Mouse (Mus musculus): ENCODE measurements around the gene Olfr1395. TPM values are rescaled to one million over a fixed set of nuclear protein-coding genes. Genes with fewer than 3 reads are reported as not detected.

The Olfr1395 gene
- not detected in 2 replicates for polyA plus RNA-seq (2016; fragmentation: Nextera tagmentation; extraction: Ambion mirVana)

DNA sequence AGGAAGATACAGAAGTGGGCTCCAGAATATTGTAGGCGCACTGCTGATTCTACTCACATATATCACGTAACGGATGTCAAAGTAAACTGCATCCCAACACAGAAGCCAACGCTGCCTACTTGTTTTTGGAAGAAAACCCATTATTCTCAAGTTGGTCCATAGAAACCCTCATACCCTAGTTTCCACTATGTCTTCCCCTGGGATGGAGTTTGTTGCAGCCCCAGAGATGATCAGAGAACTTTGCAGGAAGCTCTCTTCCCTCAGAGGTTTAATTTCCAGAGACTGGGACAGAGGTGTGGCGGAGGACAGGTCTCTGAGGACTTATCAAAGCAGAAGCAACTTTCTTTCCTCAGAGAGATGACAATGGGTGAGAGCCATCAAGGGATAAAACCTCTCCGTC lies at the start of gene Olfr1395:
TSS of gene Olfr1395 (plus strand) at position 301 of the 400 bp plus-strand sequence.
- Histone ChIP-seq H3K9me3 (replicated peaks) (no peaks in the 10 kb centered on the region), H3K4me1 (replicated peaks) (no peaks in the 10 kb centered on the region), H3K27me3 (replicated peaks) (no peaks in the 10 kb centered on the region), H3K4me3 (no peak within 1 kb of the TSS), H3K36me3 (no peaks in the 10 kb centered on the region), H3K4me2 (no peak within 1 kb of the TSS), H3K9ac (no peak within 1 kb of the TSS), H3K27ac (ENCODE audit: poor library complexity, severe bottlenecking) (no peak within 1 kb of the TSS)
- WGBS = 80% methylated on average over 6 of the region's 6 CpGs
- ATAC-seq (ENCODE audit: insufficient number of reproducible peaks, low FRiP score) = no peak

DNA sequence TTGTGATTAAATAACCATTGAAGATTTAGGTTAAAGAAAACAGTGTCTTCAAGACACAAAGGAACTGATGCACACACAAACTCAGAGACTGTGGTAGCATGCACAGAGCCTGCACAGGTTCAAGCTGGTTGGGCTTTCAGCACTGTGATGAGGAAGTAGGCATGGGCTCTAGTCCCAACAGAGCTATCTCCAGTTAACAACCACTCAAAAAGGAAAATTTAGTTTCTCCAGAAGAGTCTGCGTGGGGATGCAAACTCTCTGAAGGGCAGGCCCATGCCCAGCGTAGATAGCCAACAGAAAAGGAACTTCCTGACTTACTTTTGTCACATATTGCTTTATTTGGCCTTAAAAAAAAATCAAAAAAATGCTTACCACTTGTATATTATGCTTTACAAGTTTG lies 49.3 kb upstream of the Olfr1395 start:
- no peaks in the 10 kb centered on the region for H3K27me3 ChIP-seq (replicated peaks)
- no peaks in the 10 kb centered on the region for H3K36me3 ChIP-seq
- no peak overlapping the region for H3K4me3 ChIP-seq
- H3K27ac ChIP-seq (ENCODE audit: poor library complexity, severe bottlenecking) = no peak overlapping the region
- 0 out of 2 replicates have a peak, but pooled peaks cover 6% of the 10 kb centered on the region for H3K4me1 ChIP-seq (replicated peaks)
- no peak overlapping the region for H3K4me2 ChIP-seq
- WGBS = 67% methylated on average over 2 of the region's 2 CpGs
- no peaks in the 10 kb centered on the region for H3K9me3 ChIP-seq (replicated peaks)
- H3K9ac ChIP-seq = no peak overlapping the region
- ATAC-seq (ENCODE audit: insufficient number of reproducible peaks, low FRiP score) = no peak

DNA sequence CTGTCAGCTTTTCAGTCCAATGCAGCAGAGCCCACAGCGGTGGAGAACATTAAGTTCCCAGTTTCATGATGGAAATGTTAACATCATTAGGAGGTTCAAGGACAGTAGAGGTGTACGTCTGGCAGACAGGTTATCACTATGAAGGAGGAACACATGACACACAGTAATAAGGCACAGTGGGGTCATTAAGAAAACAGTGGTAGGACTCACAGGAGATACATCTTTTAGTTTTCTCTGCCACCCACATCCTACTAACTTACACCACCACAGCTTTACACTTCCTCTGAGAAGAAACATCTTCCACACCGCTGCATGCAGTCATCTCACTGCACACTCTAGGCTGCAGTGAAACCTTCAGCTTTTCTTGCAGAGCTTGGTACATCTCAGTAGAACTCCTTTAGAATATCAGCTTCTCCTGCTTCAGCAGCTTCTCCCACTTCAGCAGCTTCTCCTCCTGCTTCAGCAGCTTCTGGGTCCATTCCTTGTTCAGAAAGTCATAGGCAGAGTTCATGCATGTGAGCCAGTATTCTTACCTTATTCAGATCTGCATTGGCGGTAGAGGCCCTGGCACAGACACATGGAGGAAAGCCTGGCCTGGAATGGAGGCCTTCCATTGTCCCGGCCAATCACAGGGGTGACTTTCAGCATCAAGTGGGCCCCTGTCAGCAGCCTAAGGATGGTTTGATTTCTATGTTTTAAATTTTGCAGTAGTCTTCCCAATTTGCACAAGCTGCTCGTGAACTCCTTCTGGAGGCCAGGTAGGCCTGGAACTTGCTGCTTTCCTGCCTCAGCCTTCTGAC lies 48.0 kb upstream of the Olfr1395 start:
- H3K27me3 ChIP-seq (replicated peaks) = no peaks in the 10 kb centered on the region
- H3K4me2 ChIP-seq = no peak overlapping the region
- H3K9ac ChIP-seq = no peak overlapping the region
- H3K4me3 ChIP-seq = no peak overlapping the region
- WGBS = 79% methylated on average over 6 of the region's 6 CpGs
- H3K9me3 ChIP-seq (replicated peaks) = no peaks in the 10 kb centered on the region
- H3K27ac ChIP-seq (ENCODE audit: poor library complexity, severe bottlenecking) = no peak overlapping the region
- ATAC-seq (ENCODE audit: insufficient number of reproducible peaks, low FRiP score) = no peak
- no peaks in the 10 kb centered on the region for H3K36me3 ChIP-seq
- no peaks in the 10 kb centered on the region for H3K4me1 ChIP-seq (replicated peaks)

DNA sequence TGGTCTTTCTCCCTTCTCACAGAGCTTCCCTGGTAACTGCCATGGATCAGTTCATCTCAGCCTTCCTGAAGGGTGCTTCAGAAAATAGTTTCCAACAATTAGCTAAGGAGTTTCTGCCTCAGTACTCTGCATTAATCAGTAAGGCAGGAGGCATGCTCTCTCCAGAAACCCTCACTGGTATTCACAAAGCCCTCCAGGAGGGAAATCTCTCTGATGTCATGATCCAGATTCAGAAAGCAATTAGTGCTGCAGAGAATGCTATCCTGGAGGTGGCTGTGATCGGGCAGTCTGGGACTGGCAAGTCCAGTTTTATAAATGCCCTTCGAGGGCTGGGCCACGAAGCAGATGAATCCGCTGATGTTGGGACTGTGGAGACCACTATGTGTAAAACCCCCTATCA lies 46.7 kb upstream of the Olfr1395 start:
- Histone ChIP-seq H3K4me1 (replicated peaks) (no peaks in the 10 kb centered on the region), H3K4me3 (no peak overlapping the region), H3K9ac (no peak overlapping the region), H3K27me3 (replicated peaks) (no peaks in the 10 kb centered on the region), H3K36me3 (no peaks in the 10 kb centered on the region), H3K4me2 (no peak overlapping the region), H3K27ac (ENCODE audit: poor library complexity, severe bottlenecking) (no peak overlapping the region), H3K9me3 (replicated peaks) (no peaks in the 10 kb centered on the region)
- WGBS = 86% methylated on average over 4 of the region's 4 CpGs
- no peak for ATAC-seq (ENCODE audit: insufficient number of reproducible peaks, low FRiP score)

DNA sequence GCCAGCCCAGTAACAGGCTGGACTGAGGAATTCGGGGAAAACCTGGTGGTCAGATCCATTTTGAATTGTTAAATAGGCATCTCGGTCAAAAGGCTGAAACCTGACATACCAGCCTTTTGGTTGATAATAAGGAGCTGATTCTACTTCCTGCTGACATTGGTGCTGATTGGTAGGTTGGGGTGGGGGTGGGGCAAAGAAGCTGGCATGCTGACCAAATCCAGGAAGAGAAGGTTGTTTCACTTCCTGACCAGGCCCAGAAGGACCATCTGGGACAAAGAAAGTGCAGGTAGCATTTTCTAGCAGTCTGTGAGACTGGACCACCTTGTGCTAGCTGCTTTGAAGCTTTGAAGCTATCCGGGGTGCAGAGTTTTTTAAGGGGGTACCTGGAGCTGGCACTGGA lies 41.7 kb upstream of the Olfr1395 start:
- 68% methylated on average over 3 of the region's 3 CpGs for WGBS

DNA sequence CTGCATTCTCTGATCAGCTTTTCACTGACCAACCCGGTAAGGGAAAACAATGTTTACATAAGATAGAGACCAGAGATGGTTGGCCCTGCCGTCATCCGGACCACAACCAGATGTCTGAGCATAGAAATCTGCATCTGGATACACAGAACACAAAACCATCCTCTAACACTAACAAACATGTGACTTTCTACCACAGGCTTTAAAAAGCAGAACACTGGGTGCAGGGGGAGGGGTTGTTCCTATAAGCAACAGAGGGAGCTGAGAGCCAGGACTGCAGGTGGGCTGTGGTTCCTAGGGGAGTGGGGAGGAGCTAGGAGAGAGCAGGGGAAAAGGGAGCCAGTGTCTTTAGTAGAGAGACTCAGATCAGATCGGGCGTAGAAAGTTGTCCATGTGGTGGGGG lies 40.6 kb upstream of the Olfr1395 start:
- Histone ChIP-seq H3K27ac (ENCODE audit: poor library complexity, severe bottlenecking) (no peak overlapping the region), H3K4me3 (no peak overlapping the region), H3K9ac (no peak overlapping the region), H3K36me3 (no peaks in the 10 kb centered on the region), H3K27me3 (replicated peaks) (no peaks in the 10 kb centered on the region), H3K9me3 (replicated peaks) (no peaks in the 10 kb centered on the region), H3K4me1 (replicated peaks) (peaks cover 4% of the 10 kb centered on the region; the same call in 1 of the 2 replicates), H3K4me2 (no peak overlapping the region)
- WGBS = 37% methylated on average over 5 of the region's 5 CpGs
- no peak for ATAC-seq (ENCODE audit: insufficient number of reproducible peaks, low FRiP score)

More for the DNA sequence above, 41.7 kb upstream of the Olfr1395 start:
- H3K4me2 ChIP-seq = no peak overlapping the region
- H3K36me3 ChIP-seq = no peaks in the 10 kb centered on the region
- H3K9me3 ChIP-seq (replicated peaks) = no peaks in the 10 kb centered on the region
- H3K4me3 ChIP-seq = no peak overlapping the region
- peaks cover 4% of the 10 kb centered on the region; the same call in 1 of the 2 replicates for H3K4me1 ChIP-seq (replicated peaks)
- no peak overlapping the region for H3K9ac ChIP-seq
- ATAC-seq (ENCODE audit: insufficient number of reproducible peaks, low FRiP score) = no peak
- no peak overlapping the region for H3K27ac ChIP-seq (ENCODE audit: poor library complexity, severe bottlenecking)
- H3K27me3 ChIP-seq (replicated peaks) = no peaks in the 10 kb centered on the region

DNA sequence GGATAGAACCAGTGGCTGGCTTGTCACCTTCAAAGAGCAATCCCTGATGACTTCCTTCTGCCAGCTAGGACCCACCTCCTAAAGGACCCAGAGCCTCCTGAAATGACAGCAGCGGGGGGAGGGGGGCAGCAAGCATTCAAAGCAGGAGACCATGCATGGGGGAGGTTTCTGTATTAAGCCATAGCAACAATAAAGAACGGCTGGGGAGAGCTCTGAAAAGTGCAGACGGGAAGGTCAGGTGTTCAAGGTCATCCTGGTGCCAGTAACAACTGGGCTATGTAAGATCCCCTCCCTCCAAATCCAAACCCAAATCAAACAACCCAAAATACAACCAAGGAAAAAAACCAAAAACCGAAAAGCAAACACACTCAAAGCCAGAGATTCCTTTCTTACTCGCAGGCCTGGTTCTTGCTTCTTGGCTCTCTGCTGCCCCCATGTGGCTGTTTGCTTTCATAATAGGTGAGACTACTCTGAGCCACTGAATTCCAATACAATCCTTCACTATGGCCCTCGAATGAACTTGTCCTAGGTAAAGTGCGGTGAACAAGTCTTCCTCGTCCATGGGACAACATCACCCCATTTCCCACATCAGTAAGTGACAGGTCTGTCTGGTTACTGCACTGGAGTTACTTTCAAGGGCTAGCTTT lies 38.9 kb upstream of the Olfr1395 start:
- 14% methylated on average over 8 of the region's 8 CpGs for WGBS
- Histone ChIP-seq H3K36me3 (no peaks in the 10 kb centered on the region), H3K4me3 (no peak overlapping the region), H3K4me1 (replicated peaks) (peaks cover 4% of the 10 kb centered on the region; the same call in 1 of the 2 replicates), H3K4me2 (peak overlapping the region; percentile 27; the same call in 1 of the 2 replicates), H3K27me3 (replicated peaks) (no peaks in the 10 kb centered on the region), H3K9ac (no peak overlapping the region), H3K27ac (ENCODE audit: poor library complexity, severe bottlenecking) (no peak overlapping the region), H3K9me3 (replicated peaks) (no peaks in the 10 kb centered on the region)
- ATAC-seq (ENCODE audit: insufficient number of reproducible peaks, low FRiP score) = no peak

DNA sequence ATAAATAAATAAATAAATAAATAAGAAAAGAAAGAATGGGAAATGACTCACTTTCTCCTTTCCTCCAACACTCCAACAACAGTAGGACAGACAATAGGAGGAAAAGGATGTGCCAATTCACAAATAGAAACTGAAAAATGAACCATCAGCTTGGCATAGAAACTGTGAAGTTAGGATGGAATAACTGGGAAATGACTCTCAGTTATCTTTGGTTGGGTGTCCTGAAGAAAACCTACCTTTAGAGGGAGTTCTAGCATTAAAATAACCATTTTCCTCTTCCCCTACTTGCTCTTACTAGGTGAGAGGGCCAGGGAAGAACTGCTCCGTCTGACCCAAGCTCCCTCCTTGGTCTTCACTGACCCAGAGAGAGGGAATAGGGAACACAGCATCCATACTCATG lies 36.3 kb upstream of the Olfr1395 start:
- Histone ChIP-seq H3K27me3 (replicated peaks) (no peaks in the 10 kb centered on the region), H3K4me1 (replicated peaks) (peaks cover 4% of the 10 kb centered on the region; the same call in 1 of the 2 replicates), H3K9ac (no peak overlapping the region), H3K36me3 (no peaks in the 10 kb centered on the region), H3K4me3 (no peak overlapping the region), H3K4me2 (no peak overlapping the region), H3K27ac (ENCODE audit: poor library complexity, severe bottlenecking) (no peak overlapping the region), H3K9me3 (replicated peaks) (no peaks in the 10 kb centered on the region)
- 77% methylated on average over 1 of the region's 1 CpGs for whole genome bisulfite sequencing
- no peak for ATAC-seq (ENCODE audit: insufficient number of reproducible peaks, low FRiP score)

DNA sequence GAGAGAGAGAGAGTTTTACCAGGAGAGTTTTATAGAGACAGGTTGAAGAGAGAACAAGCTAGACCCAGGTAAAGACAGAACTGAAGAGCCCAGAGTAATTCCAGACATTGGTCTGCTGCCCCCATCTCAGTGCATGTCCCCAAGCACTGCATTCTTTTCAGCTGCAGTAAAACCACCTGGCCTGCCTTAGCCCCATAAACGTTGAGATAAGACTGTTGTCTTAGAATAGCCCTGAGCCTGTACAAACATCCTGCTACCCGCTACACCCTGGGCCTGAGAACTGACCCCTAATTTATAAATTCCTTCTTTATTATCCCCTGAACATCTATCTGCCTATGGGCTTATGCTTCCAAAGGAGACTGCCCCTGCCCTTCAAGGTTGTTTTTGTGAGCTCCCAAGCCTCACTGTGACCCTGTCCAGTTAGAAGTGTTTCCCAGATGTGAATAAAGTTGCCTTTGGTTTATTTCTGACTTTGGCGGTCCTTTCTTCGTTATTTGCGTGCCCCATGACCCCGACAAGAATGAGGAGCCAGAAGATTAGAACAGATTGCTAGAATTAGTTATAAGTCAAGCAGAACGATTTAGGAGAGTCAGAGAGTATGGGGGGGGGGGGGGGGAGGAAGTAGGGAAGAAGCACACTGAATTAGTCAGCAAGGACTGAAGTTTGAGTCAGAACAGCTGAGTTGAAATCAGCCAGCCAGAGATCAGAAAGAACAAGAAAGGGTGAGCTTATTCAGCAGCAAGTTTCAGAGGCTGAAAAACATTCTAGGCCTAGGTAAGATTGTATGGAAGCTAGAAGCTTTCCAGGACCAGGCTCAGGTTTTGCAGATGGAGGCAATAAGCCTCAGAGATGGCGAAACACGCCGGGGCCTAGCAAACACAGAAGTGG lies 34.2 kb upstream of the Olfr1395 start:
- Histone ChIP-seq H3K27me3 (replicated peaks) (no peaks in the 10 kb centered on the region), H3K9ac (no peak overlapping the region), H3K4me2 (no peak overlapping the region), H3K4me1 (replicated peaks) (peaks cover 2% of the 10 kb centered on the region; the same call in 1 of the 2 replicates), H3K9me3 (replicated peaks) (no peaks in the 10 kb centered on the region), H3K4me3 (no peak overlapping the region), H3K27ac (ENCODE audit: poor library complexity, severe bottlenecking) (no peak overlapping the region), H3K36me3 (no peaks in the 10 kb centered on the region)
- ATAC-seq (ENCODE audit: insufficient number of reproducible peaks, low FRiP score) = no peak
- WGBS = 64% methylated on average over 10 of the region's 10 CpGs

DNA sequence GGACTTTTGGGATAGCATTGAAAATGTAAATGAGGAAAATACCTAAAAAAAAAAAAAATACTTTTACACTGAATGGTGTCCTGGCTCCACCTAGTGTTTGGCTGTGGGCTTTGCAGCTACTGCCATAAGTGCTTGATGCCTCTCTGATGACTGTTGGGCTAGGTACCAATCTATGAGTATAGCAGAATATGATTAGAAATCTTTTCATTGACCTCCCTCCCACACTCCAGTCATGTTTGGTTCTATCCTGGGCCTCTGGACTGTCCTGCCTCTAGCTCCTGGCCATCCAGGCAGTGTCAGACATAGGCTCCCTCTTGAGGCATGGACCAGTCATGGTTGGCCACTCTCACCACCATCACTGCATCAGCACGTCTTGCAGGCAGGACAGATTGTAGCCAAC lies 33.2 kb upstream of the Olfr1395 start:
- Histone ChIP-seq H3K4me1 (replicated peaks) (no peaks in the 10 kb centered on the region), H3K27me3 (replicated peaks) (no peaks in the 10 kb centered on the region), H3K9me3 (replicated peaks) (no peaks in the 10 kb centered on the region), H3K4me3 (no peak overlapping the region), H3K27ac (ENCODE audit: poor library complexity, severe bottlenecking) (no peak overlapping the region), H3K4me2 (no peak overlapping the region), H3K9ac (no peak overlapping the region), H3K36me3 (no peaks in the 10 kb centered on the region)
- no peak for ATAC-seq (ENCODE audit: insufficient number of reproducible peaks, low FRiP score)
- WGBS = 25% methylated on average over 1 of the region's 1 CpGs

DNA sequence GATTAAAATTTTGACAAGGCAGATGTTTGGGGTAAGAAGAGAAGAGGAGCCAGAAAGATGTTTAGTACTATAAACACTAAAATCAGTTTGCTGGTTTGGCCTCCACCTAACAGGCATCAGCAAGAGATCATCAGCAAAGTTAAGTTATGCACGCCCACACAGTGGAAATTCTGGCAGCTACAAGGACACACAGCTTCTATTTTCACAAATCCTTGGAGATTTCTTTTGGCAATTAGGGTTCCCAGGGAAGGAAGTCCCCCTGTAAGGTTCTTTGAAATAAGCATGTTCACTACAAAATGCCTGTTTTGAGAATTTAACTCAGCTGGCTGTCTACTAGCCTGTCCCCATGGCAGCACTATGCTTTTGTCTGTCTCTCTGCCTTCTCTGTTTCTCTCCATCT lies 31.1 kb upstream of the Olfr1395 start:
- WGBS = 59% methylated on average over 1 of the region's 1 CpGs
- H3K27ac ChIP-seq (ENCODE audit: poor library complexity, severe bottlenecking) = no peak overlapping the region
- no peak for ATAC-seq (ENCODE audit: insufficient number of reproducible peaks, low FRiP score)

More for the DNA sequence above, 31.1 kb upstream of the Olfr1395 start:
- no peak overlapping the region for H3K4me2 ChIP-seq
- H3K9ac ChIP-seq = no peak overlapping the region
- H3K9me3 ChIP-seq (replicated peaks) = no peaks in the 10 kb centered on the region
- H3K4me3 ChIP-seq = no peak overlapping the region
- no peaks in the 10 kb centered on the region for H3K4me1 ChIP-seq (replicated peaks)
- H3K27me3 ChIP-seq (replicated peaks) = no peaks in the 10 kb centered on the region
- H3K36me3 ChIP-seq = no peaks in the 10 kb centered on the region
